Mouse (Mus musculus): ENCODE data around the gene Smox. TPM values are rescaled to one million over a fixed set of nuclear protein-coding genes. Genes with fewer than 3 reads are reported as not detected.
"Not testable (repeated sequence)": the region's sequence is repeated elsewhere in the genome, so short reads cannot be mapped to it uniquely, and the experiment has no call there.

Smox gene
- polyA plus RNA-seq (2012; rRNA removed): 35.6 and 39.6 TPM in 2 replicates

GRCm38 (mm10) chr2:131491196-131491595 is at the start of gene Smox:
Smox (plus strand) TSS chr2:131491496.
- WGBS: 16% methylated on average over 7 of the region's 7 CpGs
- no peak for DNase-seq (ENCODE audit: low read depth, low spot score)

DNA sequence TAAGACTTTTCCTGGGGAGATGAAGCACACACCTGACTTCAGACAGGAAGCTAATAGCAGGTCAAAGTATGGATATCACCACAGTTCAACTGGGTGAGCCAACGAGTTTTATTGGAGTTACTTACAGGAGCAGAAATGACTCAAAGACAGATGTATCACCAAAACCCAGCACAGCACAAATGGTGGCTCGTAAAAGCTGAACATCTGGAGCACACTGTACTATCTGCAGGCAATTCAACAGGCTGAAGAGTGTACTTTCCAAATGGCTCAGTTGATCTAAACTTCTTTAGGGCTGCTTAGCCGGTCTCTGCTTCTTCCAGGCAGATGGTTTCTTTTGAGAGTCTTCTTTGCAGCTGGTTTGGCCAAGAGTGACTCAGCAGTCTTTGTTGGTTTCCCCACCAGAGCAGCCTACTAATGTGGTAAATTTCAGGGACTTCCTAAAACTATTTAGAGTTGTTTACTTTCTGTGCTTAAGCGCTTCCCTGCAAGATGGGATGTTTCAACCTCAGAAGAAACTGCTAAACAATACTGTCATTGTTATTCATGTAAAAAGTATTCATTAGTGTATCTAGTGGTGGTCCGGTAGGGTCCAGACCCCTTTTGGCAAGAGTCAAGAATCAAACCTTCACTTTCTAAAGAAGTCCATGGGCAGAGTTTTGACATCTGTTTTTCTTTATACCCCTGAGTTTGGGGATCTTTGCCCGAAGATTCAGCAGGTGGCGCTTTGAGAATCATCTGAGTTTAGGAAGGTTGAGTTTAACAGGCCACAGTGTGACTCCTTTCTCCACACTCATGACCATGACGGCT is 48.0 kb upstream of the Smox start:
- WGBS: 59% methylated on average over 8 of the region's 8 CpGs
- no peak for DNase-seq (ENCODE audit: low read depth, low spot score)

GRCm38 (mm10) chr2:131443891-131444190 is 47.5 kb upstream of the Smox start:
- WGBS: 84% methylated on average over 1 of the region's 1 CpGs
- DNase-seq (ENCODE audit: low read depth, low spot score): no peak

- WGBS: 57% methylated on average over 2 of the region's 2 CpGs
- no peak for DNase-seq (ENCODE audit: low read depth, low spot score)
Observed at GRCm38 (mm10) chr2:131446416-131446982, 44.8 kb upstream of the Smox start.

GRCm38 (mm10) chr2:131447566-131448330 is 43.5 kb upstream of the Smox start:
- no peak for DNase-seq (ENCODE audit: low read depth, low spot score)
- WGBS: 54% methylated on average over 8 of the region's 8 CpGs

GRCm38 (mm10) chr2:131448353-131448752 is 42.9 kb upstream of the Smox start:
- DNase-seq (ENCODE audit: low read depth, low spot score): no peak

DNA sequence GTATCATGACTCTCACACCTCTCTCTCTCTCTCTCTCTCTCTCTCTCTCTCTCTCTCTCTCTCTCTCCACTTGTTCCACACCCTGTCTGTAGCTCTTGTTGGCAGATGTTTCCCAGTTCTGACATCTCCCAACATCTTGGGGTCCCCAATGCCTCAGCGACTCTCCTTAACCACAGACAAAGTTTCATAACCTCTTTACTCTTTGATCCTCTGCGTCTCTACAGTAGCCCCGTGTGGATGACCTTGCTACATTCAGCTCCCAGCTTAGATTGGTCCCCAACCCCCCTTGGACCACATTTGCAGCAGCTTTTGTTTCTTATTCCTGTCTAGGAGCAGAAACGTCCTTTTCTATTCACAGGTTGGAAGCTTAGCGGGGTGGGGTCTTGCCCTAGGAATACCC is 41.6 kb upstream of the Smox start:
- no peak for DNase-seq (ENCODE audit: low read depth, low spot score)
- 67% methylated on average over 5 of the region's 5 CpGs for WGBS

DNA sequence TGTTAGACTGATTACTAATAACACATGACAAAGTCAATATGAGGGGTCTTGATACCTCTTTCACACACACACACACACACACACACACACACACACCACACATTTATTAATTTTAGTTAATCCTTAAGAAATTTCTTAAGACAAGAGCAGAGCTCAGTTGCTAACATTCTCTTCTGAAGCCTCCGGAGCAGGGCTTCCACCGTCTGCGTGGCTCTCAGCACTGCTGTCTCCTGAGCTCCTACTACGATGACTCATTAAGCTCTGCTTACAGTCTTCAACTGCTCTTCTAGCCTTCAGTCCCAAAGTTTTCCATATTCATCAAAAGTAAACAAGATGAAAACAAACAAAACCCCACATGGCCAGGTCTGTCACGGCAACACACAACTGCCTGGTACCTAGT is 40.8 kb upstream of the Smox start:
- DNase-seq (ENCODE audit: low read depth, low spot score): no peak
- 62% methylated on average over 5 of the region's 5 CpGs for WGBS

DNA sequence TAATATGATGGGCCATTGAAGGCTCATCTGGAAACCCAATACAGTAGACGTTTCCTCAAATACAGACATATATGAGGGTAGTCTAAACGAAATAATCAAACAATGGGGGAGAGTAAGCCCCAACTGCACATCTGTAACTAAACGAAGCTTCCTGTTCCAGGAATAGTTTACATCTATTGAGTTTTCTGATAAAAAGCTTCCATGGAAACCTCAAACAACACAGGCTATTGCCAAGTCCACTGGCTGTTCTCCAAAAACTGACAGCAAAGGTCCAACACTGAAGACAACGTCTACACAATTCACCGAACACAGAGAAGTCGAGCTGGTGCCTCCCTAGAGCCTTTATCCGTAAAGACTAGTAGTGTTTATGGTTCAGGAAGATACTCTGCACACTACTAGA is 33.6 kb upstream of the Smox start:
- DNase-seq (ENCODE audit: low read depth, low spot score): no peak
- WGBS: 26% methylated on average over 7 of the region's 7 CpGs

GRCm38 (mm10) chr2:131460946-131461682 is 30.2 kb upstream of the Smox start:
- no peak for DNase-seq (ENCODE audit: low read depth, low spot score)
- WGBS: 54% methylated on average over 9 of the region's 9 CpGs

GRCm38 (mm10) chr2:131462991-131463390 is 28.3 kb upstream of the Smox start:
- DNase-seq (ENCODE audit: low read depth, low spot score): no peak
- WGBS: 73% methylated on average over 4 of the region's 4 CpGs

DNA sequence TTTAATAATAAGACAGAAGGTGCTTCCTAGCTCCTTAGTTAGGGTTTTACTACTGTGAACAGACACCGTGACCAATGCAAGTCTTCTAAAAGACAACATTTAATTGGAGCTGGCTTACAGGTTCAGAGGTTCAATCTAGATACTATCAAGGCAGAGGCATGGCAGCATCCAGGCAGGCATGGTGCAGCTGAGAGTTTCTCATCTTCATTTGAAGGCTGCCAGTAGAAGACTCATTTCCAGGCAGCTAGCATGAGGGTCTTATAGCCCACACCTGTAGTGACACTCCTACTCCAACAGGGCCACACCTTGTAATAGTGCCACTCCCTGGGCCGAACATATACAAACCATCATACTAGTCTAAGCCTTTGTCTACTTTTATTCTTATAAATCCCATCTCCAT is 27.1 kb upstream of the Smox start:
- 90% methylated on average over 2 of the region's 2 CpGs for WGBS
- no peak for DNase-seq (ENCODE audit: low read depth, low spot score)

- WGBS: 62% methylated on average over 2 of the region's 2 CpGs
- no peak for DNase-seq (ENCODE audit: low read depth, low spot score)
Observed at GRCm38 (mm10) chr2:131466732-131467131, 24.6 kb upstream of the Smox start.

GRCm38 (mm10) chr2:131469916-131470315 is 21.4 kb upstream of the Smox start:
- DNase-seq (ENCODE audit: low read depth, low spot score): no peak
- 17% methylated on average over 1 of the region's 1 CpGs for WGBS

- WGBS: 81% methylated on average over 6 of the region's 6 CpGs
- DNase-seq (ENCODE audit: low read depth, low spot score): no peak
Observed at GRCm38 (mm10) chr2:131473749-131474148, 17.5 kb upstream of the Smox start.

GRCm38 (mm10) chr2:131477105-131477504 is 14.2 kb upstream of the Smox start:
- 92% methylated on average over 5 of the region's 5 CpGs for WGBS
- not testable (repeated sequence) for DNase-seq (ENCODE audit: low read depth, low spot score)

GRCm38 (mm10) chr2:131477917-131478316 is 13.4 kb upstream of the Smox start:
- 85% methylated on average over 6 of the region's 6 CpGs for WGBS
- no peak for DNase-seq (ENCODE audit: low read depth, low spot score)

- DNase-seq (ENCODE audit: low read depth, low spot score): no peak
- 51% methylated on average over 8 of the region's 8 CpGs for WGBS
Observed at GRCm38 (mm10) chr2:131478349-131478748, 12.9 kb upstream of the Smox start.

DNA sequence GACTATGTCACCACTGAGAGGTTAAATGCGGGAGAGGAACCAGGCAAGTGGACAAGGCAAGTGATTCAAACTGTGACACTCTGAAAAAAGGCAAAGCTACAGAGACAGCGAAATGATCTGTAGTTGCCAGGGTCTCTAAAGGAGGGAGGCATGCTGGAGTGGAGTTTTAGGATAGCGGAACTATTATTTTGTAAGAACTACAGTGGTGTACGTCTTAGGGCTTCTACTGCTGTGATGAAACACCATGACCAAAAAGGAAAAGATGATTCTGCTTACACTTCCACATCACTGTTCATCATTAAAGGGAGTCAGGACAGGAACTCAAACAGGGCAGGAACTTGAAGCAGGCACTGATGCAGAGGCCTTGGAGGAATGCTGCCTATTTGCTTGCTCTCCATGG is 12.4 kb upstream of the Smox start:
- no peak for DNase-seq (ENCODE audit: low read depth, low spot score)
- WGBS: 95% methylated on average over 4 of the region's 4 CpGs

DNA sequence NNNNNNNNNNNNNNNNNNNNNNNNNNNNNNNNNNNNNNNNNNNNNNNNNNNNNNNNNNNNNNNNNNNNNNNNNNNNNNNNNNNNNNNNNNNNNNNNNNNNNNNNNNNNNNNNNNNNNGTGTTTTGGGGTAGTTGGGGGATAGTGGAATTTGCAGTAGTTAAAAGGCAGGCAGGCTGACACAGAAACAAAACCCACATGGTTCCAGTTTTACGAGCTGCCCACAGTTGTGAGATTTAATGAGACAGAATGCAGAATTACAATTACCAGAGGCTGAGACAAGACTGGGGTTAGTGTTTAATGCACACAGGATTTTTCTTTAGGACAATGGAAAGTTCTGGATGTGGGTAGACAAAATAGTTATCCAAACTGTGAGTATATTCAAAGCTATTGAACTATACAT is 9.6 kb upstream of the Smox start:
- WGBS: 62% methylated on average over 1 of the region's 1 CpGs
- DNase-seq (ENCODE audit: low read depth, low spot score): no peak
